Mouse (Mus musculus): ENCODE measurements around the gene Bod1l. TPM values are rescaled to one million over a fixed set of nuclear protein-coding genes. Genes with fewer than 3 reads are reported as not detected.

The Bod1l gene
- polyA plus RNA-seq, 1 experiment, result 3.6 TPM

GRCm38 (mm10) chr5:41757338-41757737 is 86.8 kb downstream of the Bod1l start:
- Histone ChIP-seq H3K4me1 (ENCODE audit: control insufficient read depth, insufficient read depth, low read length) (0 out of 2 replicates have a peak, but pooled peaks cover 3% of the 10 kb centered on the region), H3K27me3 (replicated peaks; ENCODE audit: control insufficient read depth, insufficient read depth, low read length) (peaks cover 8% of the 10 kb centered on the region), H3K27ac (ENCODE audit: insufficient read depth, low read depth, low read length) (no peak overlapping the region), H3K36me3 (ENCODE audit: control insufficient read depth, insufficient read depth, low read length) (no peaks in the 10 kb centered on the region), H3K4me3 (ENCODE audit: insufficient read depth, low read depth, low read length) (no peak overlapping the region)
- TF ChIP-seq POLR2A (IDR thresholded peaks at IDR 0.05; ENCODE audit: low read depth, low read length) (no peak), CTCF (conservative IDR thresholded peaks at IDR 0.05; ENCODE audit: insufficient read depth, insufficient read length, low read depth, low read length) (no peak)
- no peak for DNase-seq
- 19% methylated on average over 5 of the region's 5 CpGs for WGBS

- Histone ChIP-seq H3K27me3 (replicated peaks; ENCODE audit: control insufficient read depth, insufficient read depth, low read length) (peaks cover 7% of the 10 kb centered on the region), H3K27ac (ENCODE audit: insufficient read depth, low read depth, low read length) (no peak overlapping the region), H3K36me3 (ENCODE audit: control insufficient read depth, insufficient read depth, low read length) (no peaks in the 10 kb centered on the region), H3K4me1 (ENCODE audit: control insufficient read depth, insufficient read depth, low read length) (0 out of 2 replicates have a peak, but pooled peaks cover 3% of the 10 kb centered on the region), H3K4me3 (ENCODE audit: insufficient read depth, low read depth, low read length) (no peak overlapping the region)
- TF ChIP-seq CTCF (conservative IDR thresholded peaks at IDR 0.05; ENCODE audit: insufficient read depth, insufficient read length, low read depth, low read length), result no peak
- TF ChIP-seq POLR2A (IDR thresholded peaks at IDR 0.05; ENCODE audit: low read depth, low read length), result no peak
- 10% methylated on average over 4 of the region's 4 CpGs for WGBS
- no peak for DNase-seq
These were observed 87.7 kb downstream of the Bod1l start for GRCm38 (mm10) chr5:41756396-41756795.

- WGBS, result 3% methylated on average over 23 of the region's 23 CpGs
- Histone ChIP-seq H3K36me3 (ENCODE audit: control insufficient read depth, insufficient read depth, low read length) (no peaks in the 10 kb centered on the region), H3K4me3 (ENCODE audit: insufficient read depth, low read depth, low read length) (no peak overlapping the region), H3K4me1 (ENCODE audit: control insufficient read depth, insufficient read depth, low read length) (0 out of 2 replicates have a peak, but pooled peaks cover 3% of the 10 kb centered on the region), H3K27ac (ENCODE audit: insufficient read depth, low read depth, low read length) (no peak overlapping the region), H3K27me3 (replicated peaks; ENCODE audit: control insufficient read depth, insufficient read depth, low read length) (peaks cover 4% of the 10 kb centered on the region)
- no peak for TF ChIP-seq CTCF (conservative IDR thresholded peaks at IDR 0.05; ENCODE audit: insufficient read depth, insufficient read length, low read depth, low read length)
- no peak for TF ChIP-seq POLR2A (IDR thresholded peaks at IDR 0.05; ENCODE audit: low read depth, low read length)
- DNase-seq, result no peak
These were observed 88.6 kb downstream of the Bod1l start for GRCm38 (mm10) chr5:41755373-41755960.

GRCm38 (mm10) chr5:41754836-41755235 is 89.3 kb downstream of the Bod1l start:
- Histone ChIP-seq H3K36me3 (ENCODE audit: control insufficient read depth, insufficient read depth, low read length) (no peaks in the 10 kb centered on the region), H3K27ac (ENCODE audit: insufficient read depth, low read depth, low read length) (no peak overlapping the region), H3K27me3 (replicated peaks; ENCODE audit: control insufficient read depth, insufficient read depth, low read length) (peaks cover 2% of the 10 kb centered on the region), H3K4me3 (ENCODE audit: insufficient read depth, low read depth, low read length) (no peak overlapping the region), H3K4me1 (ENCODE audit: control insufficient read depth, insufficient read depth, low read length) (0 out of 2 replicates have a peak, but pooled peaks cover 3% of the 10 kb centered on the region)
- no peak for DNase-seq
- 3% methylated on average over 16 of the region's 16 CpGs for WGBS
- TF ChIP-seq POLR2A (IDR thresholded peaks at IDR 0.05; ENCODE audit: low read depth, low read length) (no peak), CTCF (conservative IDR thresholded peaks at IDR 0.05; ENCODE audit: insufficient read depth, insufficient read length, low read depth, low read length) (no peak)

- Histone ChIP-seq H3K36me3 (ENCODE audit: control insufficient read depth, insufficient read depth, low read length) (no peaks in the 10 kb centered on the region), H3K27ac (ENCODE audit: insufficient read depth, low read depth, low read length) (no peak overlapping the region), H3K4me3 (ENCODE audit: insufficient read depth, low read depth, low read length) (no peak overlapping the region), H3K27me3 (replicated peaks; ENCODE audit: control insufficient read depth, insufficient read depth, low read length) (peaks cover 2% of the 10 kb centered on the region), H3K4me1 (ENCODE audit: control insufficient read depth, insufficient read depth, low read length) (0 out of 2 replicates have a peak, but pooled peaks cover 3% of the 10 kb centered on the region)
- no peak for DNase-seq
- WGBS, result 3% methylated on average over 17 of the region's 17 CpGs
- TF ChIP-seq CTCF (conservative IDR thresholded peaks at IDR 0.05; ENCODE audit: insufficient read depth, insufficient read length, low read depth, low read length) (no peak), POLR2A (IDR thresholded peaks at IDR 0.05; ENCODE audit: low read depth, low read length) (no peak)
These were observed 89.8 kb downstream of the Bod1l start for GRCm38 (mm10) chr5:41754226-41754775.

- no peak for DNase-seq
- TF ChIP-seq CTCF (conservative IDR thresholded peaks at IDR 0.05; ENCODE audit: insufficient read depth, insufficient read length, low read depth, low read length) (no peak), POLR2A (IDR thresholded peaks at IDR 0.05; ENCODE audit: low read depth, low read length) (no peak)
- WGBS, result 23% methylated on average over 4 of the region's 4 CpGs
- Histone ChIP-seq H3K27me3 (replicated peaks; ENCODE audit: control insufficient read depth, insufficient read depth, low read length) (peaks cover 2% of the 10 kb centered on the region), H3K36me3 (ENCODE audit: control insufficient read depth, insufficient read depth, low read length) (no peaks in the 10 kb centered on the region), H3K4me3 (ENCODE audit: insufficient read depth, low read depth, low read length) (no peak overlapping the region), H3K27ac (ENCODE audit: insufficient read depth, low read depth, low read length) (no peak overlapping the region), H3K4me1 (ENCODE audit: control insufficient read depth, insufficient read depth, low read length) (0 out of 2 replicates have a peak, but pooled peaks cover 3% of the 10 kb centered on the region)
These were observed 91.4 kb downstream of the Bod1l start for GRCm38 (mm10) chr5:41752721-41753120.

- 7% methylated on average over 15 of the region's 15 CpGs for WGBS
- DNase-seq, result no peak
- no peaks in the 10 kb centered on the region for H3K36me3 ChIP-seq (ENCODE audit: control insufficient read depth, insufficient read depth, low read length)
- H3K27me3 ChIP-seq (replicated peaks; ENCODE audit: control insufficient read depth, insufficient read depth, low read length), result no peaks in the 10 kb centered on the region; the same call in 1 of the 2 replicates
- no peaks in the 10 kb centered on the region for H3K4me1 ChIP-seq (ENCODE audit: control insufficient read depth, insufficient read depth, low read length)
- no peak overlapping the region for H3K27ac ChIP-seq (ENCODE audit: insufficient read depth, low read depth, low read length)
- TF ChIP-seq POLR2A (IDR thresholded peaks at IDR 0.05; ENCODE audit: low read depth, low read length), result no peak
- H3K4me3 ChIP-seq (ENCODE audit: insufficient read depth, low read depth, low read length), result no peak overlapping the region
These were observed 99.0 kb downstream of the Bod1l start for GRCm38 (mm10) chr5:41744898-41745780.
